Mouse (Mus musculus) bone marrow, adult 2 months (tissue): Measurements from ENCODE around the gene Bcas3.

ENCODE experiments used
- CTCF ChIP-seq: fragments of 200-500 bp; IDR thresholded peaks from 2 replicates; pipeline ENCODE4 v1.5.1; 2011; ENCODE audit warnings: low read length, control low read depth; ENCODE audit not compliant: control insufficient read depth, insufficient read depth
- POLR2A ChIP-seq: fragments of 200-500 bp; IDR thresholded peaks from 2 replicates; pipeline ENCODE4 v1.6.1; 2011; ENCODE audit warnings: low read depth, mild to moderate bottlenecking, control low read depth, low read length, borderline replicate concordance; ENCODE audit not compliant: control insufficient read depth

GRCm38 (mm10) chr11:85791212-85791611, 438.2 kb downstream of the Bcas3 start:
- TF ChIP-seq CTCF (no peak), POLR2A (no peak)
